Comparison of ENCODE assay signal across 24 mouse cellular contexts in the genomic region with DNA sequence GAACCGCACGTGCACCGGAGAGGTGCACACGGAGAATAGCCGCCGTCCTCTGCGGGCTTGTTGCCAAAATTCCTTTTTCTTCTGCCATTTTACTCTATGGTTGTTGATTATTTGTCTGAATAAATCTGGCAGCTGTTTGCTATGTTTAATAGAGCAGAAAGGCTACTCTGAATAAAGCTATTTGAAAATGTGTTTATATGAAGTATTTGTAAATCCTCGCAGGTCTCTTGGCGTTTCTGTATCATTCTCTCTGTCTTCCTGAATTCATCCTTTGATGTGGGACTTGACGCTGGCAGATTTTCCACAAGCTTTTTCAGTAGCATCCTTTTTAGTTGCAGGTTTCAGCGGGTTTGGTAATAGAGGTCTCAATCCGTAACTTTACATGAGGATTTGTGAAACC.
"Had no signal": no experiment of that assay in that cellular context is flagged by ENCODE, and none has a peak within 500 bp of the region (broad histone marks: within the 10 kb centered on the region; RNA-seq: fewer than 3 reads in every experiment).

No protein-coding gene starts in this region.

- H3K36me3 ChIP-seq: lung, embryonic 15.5 days; neural tube, embryonic 15.5 days had no signal

- H3K9ac ChIP-seq: limb, embryonic 12.5 days; limb, embryonic 15.5 days; liver, embryonic 14.5 days; liver, postnatal 0 days; lung, embryonic 15.5 days; neural tube, embryonic 12.5 days; neural tube, embryonic 15.5 days had no signal

- DNase-seq: kidney, adult 2 months; kidney, postnatal 25 days; left cerebral cortex, postnatal 4 days; liver, postnatal 0 days; lung, postnatal 14 days; lung, postnatal 4 days; midbrain, embryonic 14.5 days; right cerebral cortex, adult 18-20 months; right cerebral cortex, postnatal 14 days; right cerebral cortex, postnatal 4 days; thymus, adult 2 months; thymus, postnatal 14 days; thymus, postnatal 4 days had no signal

- H3K4me2 ChIP-seq: limb, embryonic 12.5 days; limb, embryonic 15.5 days; liver, embryonic 11.5 days; lung, embryonic 15.5 days; midbrain, embryonic 11.5 days; neural tube, embryonic 12.5 days; neural tube, embryonic 15.5 days had no signal

- H3K4me1 ChIP-seq: limb, embryonic 15.5 days; neural tube, embryonic 12.5 days had no signal

- ATAC-seq: liver, postnatal 0 days had no signal

- H3K27ac ChIP-seq: kidney, postnatal 0 days; limb, embryonic 12.5 days; limb, embryonic 15.5 days; liver, embryonic 14.5 days; lung, embryonic 15.5 days; neural tube, embryonic 12.5 days; neural tube, embryonic 15.5 days; stomach, postnatal 0 days had no signal

- H3K27me3 ChIP-seq: limb, embryonic 12.5 days; limb, embryonic 15.5 days; lung, embryonic 15.5 days had no signal

- H3K4me3 ChIP-seq: limb, embryonic 12.5 days; limb, embryonic 15.5 days; lung, embryonic 15.5 days; myocyte; neural tube, embryonic 12.5 days; neural tube, embryonic 15.5 days had no signal

- H3K9me3 ChIP-seq: limb, embryonic 12.5 days; limb, embryonic 15.5 days; lung, embryonic 15.5 days; neural tube, embryonic 12.5 days; neural tube, embryonic 15.5 days had no signal
